Mouse (Mus musculus) layer of hippocampus, postnatal 14 days (tissue): ENCODE data around the gene M1ap. TPM values are rescaled to one million over a fixed set of nuclear protein-coding genes. Genes with fewer than 3 reads are reported as not detected.

Experiments
- DNase-seq, 2 experiments: peaks; one replicate each; pipeline ENCODE4 v3.0.0; 2021 to 2022; ENCODE audit warnings: low spot score in 2 of 2, mixed read lengths in 1 of 2
- long read RNA-seq, 2 experiments: library from polyadenylated mRNA; stranded (forward); transcript quantifications; one replicate each; pipeline ENCODE4 v2.0.0; 2021
- total RNA-seq, 2 experiments: library from RNA; stranded (reverse); gene quantifications; 2 replicates each; pipeline ENCODE4 v1.2.3; 2021

Gene M1ap
- under 1 TPM in 1 of 2 experiments, not detected in 1; 0.44 TPM for total RNA-seq
- long read RNA-seq, experiment 1: 0 reads
- long read RNA-seq, experiment 2, partial matches to known transcripts: 0 of 1 reads
- long read RNA-seq, experiment 2, other reads (novel, unspliced or antisense): 1 of 1 reads

DNA sequence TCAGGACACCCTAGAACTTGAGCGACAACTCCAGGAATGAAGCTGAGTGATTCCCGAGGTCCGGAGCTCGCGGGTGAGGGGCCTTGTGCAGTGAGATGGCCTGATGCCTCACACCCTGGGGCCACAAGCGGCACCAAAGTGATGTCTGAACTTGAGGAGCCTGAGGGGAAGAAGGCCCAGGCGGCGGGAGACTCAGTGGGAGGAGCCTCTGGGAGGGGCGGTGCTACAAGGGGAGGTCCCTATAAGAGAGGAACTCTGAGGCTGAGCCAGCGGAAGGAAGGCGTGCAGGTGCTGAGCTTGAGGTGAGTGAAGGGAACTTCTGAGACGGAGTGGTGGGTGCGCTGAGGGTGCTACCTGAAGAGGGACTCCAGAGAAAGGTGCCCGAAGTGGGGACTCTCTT, at the start of gene M1ap:
Gene M1ap (plus strand): TSS at position 252 of the 400 bp plus-strand sequence.
- DNase-seq: no peak

DNA sequence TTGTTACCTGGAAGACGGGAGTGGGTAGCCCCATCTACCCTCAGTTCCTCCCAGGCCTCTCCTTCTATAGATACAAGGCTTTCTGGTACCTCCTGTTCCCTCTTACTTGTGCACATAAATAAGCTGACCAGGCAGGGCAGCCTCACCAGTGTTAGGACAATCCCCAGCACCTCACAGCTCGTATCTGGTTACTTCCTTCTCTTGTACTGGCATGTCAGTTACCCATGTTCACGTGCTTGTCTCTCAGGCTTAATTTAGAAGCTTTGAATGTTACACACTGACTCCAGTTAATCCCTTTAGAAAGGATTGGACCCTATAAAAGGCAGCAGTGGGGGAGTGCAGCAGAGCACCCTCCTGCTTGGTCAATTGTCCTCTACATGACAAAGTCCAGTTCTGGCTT, 49.4 kb upstream of the M1ap start:
- no peak for DNase-seq

DNA sequence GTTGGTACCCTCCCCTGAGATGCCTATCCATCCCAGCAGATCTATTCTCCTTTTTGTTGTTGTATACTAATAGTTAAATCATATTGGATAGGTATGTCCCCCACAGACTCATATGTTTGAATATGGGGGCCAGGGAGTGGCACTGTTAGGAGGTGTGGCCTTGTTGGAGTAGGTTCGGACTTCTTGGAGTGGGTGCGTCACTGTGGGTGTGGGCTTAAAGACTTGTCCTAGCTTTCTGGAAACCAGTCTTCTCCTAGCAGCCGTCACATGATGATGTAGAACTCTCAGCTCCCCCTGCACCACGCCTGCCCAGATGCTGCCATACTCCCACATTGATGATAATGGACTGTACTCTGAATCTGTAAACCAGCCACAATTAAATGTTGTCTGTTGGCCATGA, 48.5 kb upstream of the M1ap start:
- no peak for DNase-seq

DNA sequence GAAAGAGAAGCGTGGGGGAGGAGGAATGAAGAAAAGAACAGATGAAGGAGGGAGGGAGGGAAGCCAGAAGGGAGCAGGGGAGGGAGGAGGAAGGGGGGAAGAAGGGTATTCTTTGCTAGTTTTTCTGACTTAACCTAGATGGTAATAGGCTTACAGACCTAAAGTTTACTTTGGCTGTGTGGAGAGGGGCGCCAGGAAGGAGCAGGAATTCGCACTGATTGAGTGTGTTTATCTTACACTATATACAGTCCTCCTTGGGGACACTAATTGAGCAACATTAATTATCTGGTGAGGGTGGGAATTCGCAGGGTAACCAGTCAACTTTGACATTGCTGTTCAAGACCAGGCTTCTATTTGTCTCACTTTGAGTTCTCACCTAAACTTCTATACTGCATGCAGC, 48.0 kb upstream of the M1ap start:
- no peak for DNase-seq

DNA sequence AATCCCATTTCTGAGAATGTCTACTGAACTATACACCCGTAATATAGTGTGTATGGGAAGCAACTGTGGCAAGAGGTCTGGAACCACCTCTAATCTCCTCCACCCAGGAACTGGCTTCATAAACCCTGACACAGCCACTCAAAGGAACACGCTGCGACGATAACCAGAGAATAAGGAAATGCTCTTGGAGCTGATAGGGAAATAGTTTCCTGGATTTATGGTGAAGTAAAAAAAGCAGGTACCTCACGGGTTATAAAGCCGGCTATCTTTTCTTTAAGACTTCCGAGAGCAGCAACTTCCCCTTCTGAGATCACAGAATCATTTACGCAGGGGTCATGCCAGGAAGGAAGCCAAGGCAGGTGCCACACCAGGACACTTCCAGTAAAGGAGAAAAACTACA, 44.1 kb upstream of the M1ap start:
- no peak for DNase-seq

DNA sequence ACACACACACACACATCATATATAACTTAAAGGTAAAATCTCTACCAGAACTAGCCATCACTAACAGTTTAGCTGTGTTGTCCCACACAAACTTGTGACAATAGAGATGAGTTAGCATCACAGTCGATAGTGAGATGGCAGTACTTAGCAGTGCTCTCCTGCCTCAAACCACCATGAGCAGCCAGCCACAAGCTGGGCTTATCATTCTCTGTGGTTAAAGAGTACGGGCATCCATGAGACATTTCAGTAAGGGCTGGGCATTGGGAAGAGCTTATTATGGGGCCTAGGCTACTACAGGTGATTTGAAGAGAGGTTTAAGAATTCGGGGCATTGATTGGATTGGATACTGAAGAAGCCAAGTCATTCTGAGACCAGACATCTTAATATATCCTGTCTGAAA, 39.7 kb upstream of the M1ap start:
- no peak for DNase-seq

DNA sequence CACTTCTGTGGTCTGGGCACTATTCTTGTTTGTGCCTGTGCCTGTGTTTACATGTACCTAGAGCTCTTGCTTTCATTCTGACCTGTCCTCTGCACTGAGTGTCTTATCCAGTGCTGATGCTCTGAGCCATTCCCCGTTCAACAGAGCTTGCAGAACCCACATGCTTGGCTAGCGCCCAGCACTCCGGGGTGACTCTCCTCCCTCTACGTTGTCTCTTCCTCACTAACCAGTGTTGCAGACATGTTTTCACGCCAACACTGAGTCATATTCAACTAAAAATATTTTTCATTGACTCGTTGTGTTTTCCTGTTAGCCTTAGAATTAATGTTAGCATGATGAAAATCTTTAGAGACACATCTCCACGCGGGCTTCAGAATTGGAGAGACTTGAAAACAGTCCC, 38.7 kb upstream of the M1ap start:
- no peak for DNase-seq

DNA sequence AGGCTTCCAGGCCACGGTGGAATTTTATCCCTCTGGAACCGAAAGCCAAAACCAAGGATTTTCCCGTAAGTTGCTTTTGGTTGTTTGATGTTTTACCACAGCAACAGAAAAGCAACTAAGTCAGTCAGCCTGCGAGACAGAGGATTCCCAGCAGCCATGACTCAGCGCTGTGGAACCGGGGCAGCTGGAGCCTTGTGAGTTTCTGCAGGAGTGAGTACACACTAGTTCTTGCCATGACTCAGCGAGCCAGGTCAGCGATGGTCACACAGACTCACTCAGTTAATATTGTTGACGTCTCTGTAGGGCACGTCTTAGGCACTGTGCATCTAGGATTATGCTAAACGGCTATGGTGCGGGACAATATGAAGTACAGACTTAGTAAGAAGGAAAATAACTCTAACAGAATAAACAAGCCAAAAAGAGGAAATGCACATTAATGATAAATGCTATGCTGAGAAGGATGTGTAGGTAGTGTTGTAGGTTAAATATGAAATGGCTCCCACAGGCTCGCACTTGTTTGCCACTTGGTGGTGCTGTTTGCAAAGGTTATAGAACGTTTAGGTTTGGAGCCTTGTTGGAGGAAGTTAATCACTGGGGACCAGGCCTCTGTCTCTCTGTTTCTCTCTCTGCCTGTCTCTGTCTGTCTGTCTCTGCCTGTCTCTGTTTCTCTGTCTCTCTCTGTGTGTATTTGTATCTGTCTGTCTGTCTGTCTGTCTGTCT, 37.4 kb upstream of the M1ap start:
- peak in 1 of 2 experiments; percentile 54 for DNase-seq

DNA sequence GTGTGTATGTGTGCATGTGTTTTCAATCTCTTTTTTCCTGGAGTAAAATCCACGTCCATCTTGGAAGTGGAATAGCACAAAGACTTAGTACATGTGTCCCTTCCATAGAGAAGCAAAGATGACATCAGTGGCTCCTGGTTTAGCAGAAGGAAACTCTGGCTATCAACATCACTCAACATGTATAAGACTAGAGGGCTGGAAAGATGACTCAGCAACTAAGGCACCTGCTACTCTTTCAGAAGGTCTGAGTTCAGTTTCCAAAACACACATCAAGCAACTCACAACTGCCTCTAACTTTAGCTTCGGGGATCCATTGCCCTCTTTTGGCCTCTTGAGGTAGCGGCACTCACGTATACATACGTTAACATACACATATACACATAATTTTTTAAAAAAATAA, 35.4 kb upstream of the M1ap start:
- DNase-seq: no peak

DNA sequence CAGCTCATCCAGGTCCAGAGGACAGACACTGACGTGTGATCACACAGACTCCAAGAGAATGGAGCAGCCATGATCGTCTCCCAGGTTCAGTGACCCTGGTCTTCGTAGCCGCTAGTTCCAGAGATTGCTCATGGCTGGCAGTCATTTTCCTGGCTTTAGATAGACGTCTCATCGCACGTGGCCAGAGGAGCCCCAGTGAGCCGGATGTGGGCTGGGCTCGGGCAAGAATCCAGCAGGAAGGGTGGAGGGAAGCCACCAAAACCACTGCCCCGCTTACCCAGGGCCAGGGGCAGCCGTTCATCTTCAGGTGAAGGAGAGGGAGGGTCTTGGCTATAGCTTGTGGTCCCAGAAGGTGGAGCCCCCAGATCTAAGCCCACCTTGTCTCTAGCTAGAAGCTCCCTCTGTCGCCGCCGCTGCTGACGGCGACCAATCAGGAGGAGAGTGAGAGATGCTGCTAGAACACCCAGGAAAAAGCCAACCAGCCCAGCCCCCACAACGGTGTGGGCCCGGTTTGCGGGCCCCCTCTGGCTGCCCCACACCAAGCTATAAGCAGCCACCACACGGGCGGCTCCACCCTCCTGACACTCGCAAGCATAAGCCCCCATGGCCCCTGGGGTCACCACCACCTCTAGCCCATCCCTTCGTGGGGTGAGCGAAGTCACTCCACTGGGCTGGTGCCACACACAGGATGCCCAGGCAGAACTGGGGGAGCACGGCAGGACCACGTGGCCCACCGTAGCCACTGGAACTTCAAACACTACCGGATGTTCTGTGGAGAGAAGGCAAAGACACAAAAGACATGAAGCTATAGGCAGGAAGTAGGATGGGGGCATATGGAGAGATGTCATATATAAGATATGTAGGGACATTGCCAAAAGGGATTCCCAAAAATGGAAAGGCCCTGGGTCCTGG, 33.1 kb upstream of the M1ap start:
- DNase-seq: no peak

DNA sequence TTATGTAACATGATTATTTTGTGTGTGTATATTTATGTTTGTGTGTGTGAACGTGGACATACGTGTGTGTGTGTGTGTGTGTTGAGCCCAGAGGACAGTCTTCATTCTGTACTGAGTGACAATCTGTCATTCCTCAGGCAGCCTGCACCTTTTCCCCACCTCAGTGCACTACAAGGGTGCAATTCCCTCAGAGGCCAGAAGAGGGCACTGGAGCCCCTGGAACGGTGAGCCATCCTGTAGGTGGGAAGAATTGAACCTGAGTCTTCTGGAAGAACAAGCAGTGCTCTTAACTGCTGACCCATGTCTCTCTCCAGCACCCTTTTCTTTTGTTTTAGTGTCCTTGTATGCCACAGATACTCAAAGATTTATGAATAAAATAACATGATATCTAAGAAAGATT, 30.8 kb upstream of the M1ap start:
- DNase-seq: peak; percentile 56 to 62

DNA sequence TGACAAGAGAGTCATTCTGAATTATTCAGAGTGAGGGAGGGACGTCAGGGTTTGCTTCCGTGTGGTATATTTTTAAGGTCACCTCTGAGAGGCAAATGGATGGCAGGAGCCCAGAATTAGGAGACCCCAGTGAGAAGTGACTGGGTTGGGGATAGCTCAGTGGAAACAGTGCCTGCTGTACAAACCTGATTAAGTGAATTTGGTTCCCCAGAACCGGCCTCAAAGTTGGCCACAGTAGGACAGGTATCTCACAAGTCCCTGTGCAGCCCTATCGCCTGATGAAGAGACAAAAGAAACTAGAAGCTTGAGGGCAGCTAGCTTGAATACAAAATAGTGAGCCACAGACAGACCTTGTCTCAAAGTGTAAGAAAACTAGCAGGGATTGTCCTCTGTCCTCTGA, 30.2 kb upstream of the M1ap start:
- no peak for DNase-seq

DNA sequence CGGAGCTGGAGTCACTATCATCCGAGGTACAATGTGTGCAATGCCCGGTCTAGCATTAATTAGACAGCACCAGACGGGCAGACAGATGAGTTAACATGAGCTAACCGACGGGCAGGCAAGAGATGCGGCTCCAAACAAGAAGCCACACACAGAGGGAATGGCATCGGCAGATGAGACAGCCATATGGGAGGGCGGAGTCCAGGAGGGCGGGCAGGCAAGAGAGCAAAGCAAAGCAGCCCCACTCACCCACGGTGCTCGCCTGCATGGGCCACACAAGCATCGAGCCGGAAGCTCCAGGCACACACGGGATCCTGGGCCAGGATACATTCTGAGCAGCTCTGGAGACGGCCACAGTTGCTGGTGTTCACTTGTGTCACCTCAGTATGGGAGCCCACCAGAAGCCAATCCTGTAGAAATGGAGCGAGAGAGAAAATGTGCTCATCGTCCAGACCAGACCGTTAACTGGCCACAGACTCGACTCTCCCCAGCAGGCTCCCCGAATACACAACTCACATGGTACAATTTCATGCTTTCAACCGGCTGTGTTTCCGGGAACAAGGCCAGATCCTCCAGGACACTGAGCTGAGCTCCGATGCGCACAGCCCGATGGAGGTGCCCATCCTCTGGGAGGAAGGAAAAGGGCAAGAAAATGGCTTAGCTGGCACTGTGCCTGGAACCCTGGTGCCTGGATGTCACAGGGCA, 29.5 kb upstream of the M1ap start:
- peak; percentile 78 to 90 for DNase-seq

DNA sequence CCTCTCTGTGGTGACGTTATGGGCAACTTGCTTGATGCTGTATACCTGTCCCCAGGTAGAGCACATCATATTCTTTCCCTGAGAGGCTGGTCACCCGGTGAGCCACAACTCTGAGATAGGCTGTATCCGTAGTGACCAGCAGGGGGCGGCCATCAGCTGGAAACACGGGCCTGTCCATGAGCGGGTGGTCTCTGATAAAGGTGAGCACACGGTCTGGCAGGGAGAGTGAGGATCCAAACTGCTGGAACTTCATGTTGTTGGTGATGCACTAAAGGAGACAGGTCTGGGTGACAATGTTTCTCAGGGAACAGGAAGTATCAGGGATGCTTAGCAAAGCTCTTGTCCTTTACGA, 28.9 kb upstream of the M1ap start:
- DNase-seq: peak in 1 of 2 experiments; percentile 66

DNA sequence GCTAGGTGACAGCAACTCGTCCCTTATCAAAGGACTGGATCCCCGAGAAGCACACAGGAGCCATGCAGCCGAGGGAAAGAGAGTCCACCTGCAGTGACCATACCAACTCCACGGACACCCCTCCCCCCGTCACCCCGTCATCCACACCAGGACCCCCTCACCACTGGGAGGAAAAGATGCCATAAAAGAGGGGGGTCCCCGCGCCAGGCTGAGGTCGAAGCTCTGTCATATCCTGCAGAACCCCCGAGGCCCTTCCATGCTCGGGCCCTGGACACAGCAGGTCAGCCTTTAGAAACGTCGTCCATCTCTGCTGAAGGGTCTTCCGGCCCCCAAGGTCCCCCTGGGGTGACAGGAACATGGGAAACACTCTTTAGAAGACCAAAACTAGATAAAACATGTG, 28.3 kb upstream of the M1ap start:
- no peak for DNase-seq

DNA sequence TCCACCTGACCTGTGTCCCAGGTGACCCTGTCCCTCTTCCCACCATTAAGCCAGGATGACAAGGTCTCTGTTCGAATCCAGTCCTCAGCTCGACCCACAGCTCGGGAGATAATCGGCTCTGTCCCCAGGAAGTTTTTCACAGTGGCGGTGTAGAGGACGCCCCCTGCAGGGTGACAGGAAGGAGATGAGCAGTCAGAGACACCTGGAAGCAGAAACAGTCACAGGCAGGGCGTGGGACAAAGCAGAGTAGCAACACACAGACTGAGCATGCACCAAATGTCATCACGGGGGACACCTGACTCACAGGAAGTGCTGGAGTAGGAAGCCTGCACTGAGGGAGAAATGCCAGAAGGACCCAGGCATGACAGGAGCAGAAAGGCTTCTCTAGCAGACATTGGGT, 27.2 kb upstream of the M1ap start:
- DNase-seq: no peak

DNA sequence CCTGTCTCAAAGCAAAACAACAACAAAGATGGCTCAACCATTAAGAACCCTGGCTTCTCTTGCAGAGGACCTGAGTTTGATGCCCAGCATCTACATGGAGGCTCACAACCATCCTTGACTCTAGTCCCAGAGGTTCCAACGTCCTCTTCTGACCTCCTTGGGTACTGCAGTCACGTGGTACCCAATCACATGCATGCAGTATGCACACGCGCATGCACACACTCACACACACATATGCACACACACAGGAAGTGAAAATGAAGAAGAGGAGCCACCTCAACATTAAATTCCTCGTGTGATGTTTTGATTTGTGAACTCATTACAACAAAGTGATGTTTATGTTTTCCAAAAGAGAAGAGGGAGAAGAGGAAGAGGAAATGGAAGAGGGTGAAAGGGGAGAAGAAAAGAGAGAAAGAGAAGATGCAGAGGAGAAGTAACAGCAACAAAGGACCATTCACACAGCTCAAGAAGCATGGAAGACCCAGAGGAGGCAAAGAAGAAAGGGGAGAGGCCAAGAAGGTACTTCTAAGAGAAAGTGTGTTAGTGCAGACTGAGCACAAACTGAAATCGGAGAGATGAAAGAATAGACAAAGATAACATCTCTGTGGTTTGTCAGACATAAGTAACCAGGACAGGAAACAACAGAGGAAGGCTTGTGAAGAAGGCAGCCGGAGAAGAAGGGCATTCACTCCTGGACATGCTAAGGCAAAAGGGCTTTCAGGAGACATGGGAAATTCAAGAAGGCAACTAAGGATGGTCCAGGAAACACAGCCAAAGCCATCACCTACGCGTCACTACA, 25.1 kb upstream of the M1ap start:
- no peak for DNase-seq

DNA sequence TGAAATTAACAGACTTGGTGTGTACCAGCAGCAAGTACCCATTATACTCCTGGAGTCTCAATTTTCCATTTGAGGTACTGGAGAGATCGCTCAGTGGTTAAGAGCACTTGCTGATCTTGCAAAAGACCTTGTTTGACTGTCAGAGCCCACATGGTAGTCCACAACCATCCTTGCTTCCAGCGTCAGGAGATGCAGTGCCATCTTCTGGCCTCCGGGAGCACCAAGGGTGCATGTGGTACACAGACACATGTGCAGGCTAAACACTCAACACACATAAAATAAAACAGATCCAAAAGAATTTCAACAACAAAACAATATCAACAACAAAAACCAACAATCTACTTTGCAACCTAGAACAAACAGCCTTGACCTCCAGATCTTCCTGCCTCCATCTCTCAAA, 21.7 kb upstream of the M1ap start:
- DNase-seq: no peak

DNA sequence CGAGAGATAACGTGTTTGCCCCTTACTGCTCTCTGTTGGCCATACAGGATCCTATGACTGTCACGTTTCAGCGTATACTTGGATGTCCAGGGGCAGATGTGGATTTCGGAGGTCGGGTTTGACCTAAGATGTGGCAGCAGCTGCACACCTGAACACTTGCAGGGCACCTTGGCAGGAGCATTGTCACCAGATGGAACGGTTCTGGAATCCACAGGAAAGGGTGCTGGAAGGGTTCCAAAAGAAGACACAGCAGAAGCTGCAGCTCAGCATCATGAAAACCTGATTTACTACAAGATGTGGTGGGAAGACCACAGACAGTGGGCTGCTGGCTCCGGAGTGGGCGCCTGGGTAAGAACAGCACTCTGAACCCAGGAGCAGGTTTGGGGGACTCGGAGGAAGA, 20.6 kb upstream of the M1ap start:
- DNase-seq: no peak

DNA sequence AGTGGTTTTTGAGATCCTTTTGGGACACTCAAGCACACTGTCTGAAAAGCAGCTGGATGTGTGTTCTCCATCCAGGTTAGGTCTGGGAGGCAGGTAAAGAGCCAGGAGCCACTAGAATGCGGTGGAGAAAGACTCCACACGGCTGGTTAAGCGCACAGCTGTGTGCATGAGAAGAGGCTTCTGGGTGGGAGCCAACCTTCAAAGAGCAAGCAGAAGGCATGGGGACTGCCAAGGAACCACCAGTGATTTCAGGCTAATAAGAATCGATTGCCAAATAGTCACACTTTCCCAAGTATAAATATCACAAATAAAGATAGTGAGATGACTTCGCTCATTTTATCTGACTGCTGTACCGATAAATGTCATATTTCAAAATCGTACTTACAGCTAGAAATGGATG, 20.2 kb upstream of the M1ap start:
- DNase-seq: no peak

DNA sequence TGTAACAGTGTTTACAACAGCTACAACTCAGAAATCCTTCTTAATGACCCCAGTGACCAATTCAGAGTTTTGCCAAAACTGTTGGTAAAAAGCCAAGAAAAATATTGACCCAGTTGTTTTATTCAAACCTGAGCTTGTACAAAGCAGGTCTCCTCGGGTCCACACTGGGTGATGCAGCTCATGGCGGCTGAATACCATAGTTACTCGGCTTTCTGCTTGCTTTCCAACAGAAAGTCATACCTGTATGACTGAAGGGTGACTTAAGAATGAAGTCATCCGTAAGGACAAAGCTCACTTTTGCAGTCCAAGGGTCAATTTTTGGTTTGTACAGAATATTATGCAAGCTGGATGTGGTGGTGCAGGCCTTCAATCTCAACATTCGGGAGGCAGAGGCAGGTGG, 19.1 kb upstream of the M1ap start:
- no peak for DNase-seq
